Mouse (Mus musculus): ENCODE data around the gene Pou2f1. TPM values are rescaled to one million over a fixed set of nuclear protein-coding genes. Genes with fewer than 3 reads are reported as not detected.

Pou2f1 gene
- polyA plus RNA-seq, 1 experiment from 2014 or later = 4.9 TPM

- Histone ChIP-seq H3K4me1 (replicated peaks; ENCODE audit: control insufficient read depth, insufficient read depth) (peaks cover 5% of the 10 kb centered on the region; the same call in 1 of the 2 replicates), H3K4me2 (replicated peaks; ENCODE audit: low read depth) (peak overlapping the region; percentile 35; the same call in 1 of the 2 replicates), H3K27ac (replicated peaks) (0 out of 2 replicates have a peak overlapping the region, but pooled peaks have one; percentile 25), H3K27me3 (ENCODE audit: control insufficient read depth, insufficient read depth, low read length) (no peaks in the 10 kb centered on the region), H3K9me3 (ENCODE audit: control insufficient read depth, low read length) (no peaks in the 10 kb centered on the region), H3K9ac (ENCODE audit: low read length) (no peak overlapping the region), H3K36me3 (ENCODE audit: control insufficient read depth, insufficient read depth, low read length) (no peaks in the 10 kb centered on the region), H3K4me3 (ENCODE audit: low read depth, low read length) (no peak overlapping the region)
- DNase-seq (ENCODE audit: low spot score) (no peak), ATAC-seq (ENCODE audit: low FRiP score, low TSS enrichment) (peak; percentile 40; the same call in 1 of the 2 replicates)
- TF ChIP-seq EP300 (optimal IDR thresholded peaks at IDR 0.05) = no peak
- no peak for TF ChIP-seq CTCF (IDR thresholded peaks at IDR 0.05; ENCODE audit: low read depth)
- 47% methylated on average over 14 of the region's 14 CpGs for WGBS
These were observed 42.8 kb upstream of the Pou2f1 start for GRCm38 (mm10) chr1:166045060-166045893.

DNA sequence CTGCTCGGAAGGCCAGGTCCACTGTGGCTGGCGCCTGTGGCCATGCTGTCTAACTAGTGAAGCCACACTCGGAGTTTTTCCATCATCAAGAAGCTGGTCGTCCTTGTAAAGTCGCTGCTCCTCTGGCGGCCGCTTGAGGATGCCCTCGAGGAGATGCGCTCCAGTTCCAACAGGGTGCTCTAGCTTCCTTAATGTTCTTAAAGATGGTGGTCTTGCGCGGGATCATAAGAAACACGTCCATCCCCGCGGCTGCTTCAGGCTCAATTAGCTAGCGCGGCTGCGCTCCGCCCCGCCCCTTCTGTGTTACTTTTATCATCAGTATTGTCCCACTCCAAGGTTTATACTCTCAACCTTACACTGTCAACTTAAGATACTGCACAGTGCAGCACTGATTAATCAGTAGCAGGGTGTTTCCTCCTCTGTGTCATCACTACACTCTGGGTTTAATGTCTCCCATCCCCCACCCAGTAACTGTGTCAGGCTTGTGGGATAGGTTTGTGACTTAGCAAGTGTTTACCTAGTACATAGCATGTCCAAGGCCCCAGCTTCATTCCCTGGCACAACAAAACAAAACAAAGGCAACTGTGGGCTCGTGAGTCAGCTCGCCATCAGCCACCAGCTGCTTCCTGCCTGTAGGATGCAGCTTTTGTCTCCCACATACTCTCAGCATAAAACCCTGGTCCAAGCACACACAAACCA, 41.1 kb upstream of the Pou2f1 start:
- no peak for TF ChIP-seq CTCF (IDR thresholded peaks at IDR 0.05; ENCODE audit: low read depth)
- no peak for TF ChIP-seq EP300 (optimal IDR thresholded peaks at IDR 0.05)
- Histone ChIP-seq H3K27me3 (ENCODE audit: control insufficient read depth, insufficient read depth, low read length) (no peaks in the 10 kb centered on the region), H3K36me3 (ENCODE audit: control insufficient read depth, insufficient read depth, low read length) (no peaks in the 10 kb centered on the region), H3K4me1 (replicated peaks; ENCODE audit: control insufficient read depth, insufficient read depth) (peaks cover 5% of the 10 kb centered on the region; the same call in 1 of the 2 replicates), H3K4me2 (replicated peaks; ENCODE audit: low read depth) (no peak overlapping the region), H3K27ac (replicated peaks) (no peak overlapping the region), H3K9ac (ENCODE audit: low read length) (no peak overlapping the region), H3K4me3 (ENCODE audit: low read depth, low read length) (no peak overlapping the region), H3K9me3 (ENCODE audit: control insufficient read depth, low read length) (no peaks in the 10 kb centered on the region)
- WGBS = 68% methylated on average over 21 of the region's 21 CpGs
- DNase-seq (ENCODE audit: low spot score) = no peak
- peak; percentile 40; the same call in 1 of the 2 replicates for ATAC-seq (ENCODE audit: low FRiP score, low TSS enrichment)

GRCm38 (mm10) chr1:166041501-166041900, 39.0 kb upstream of the Pou2f1 start:
- Histone ChIP-seq H3K9me3 (ENCODE audit: control insufficient read depth, low read length) (no peaks in the 10 kb centered on the region), H3K4me2 (replicated peaks; ENCODE audit: low read depth) (no peak overlapping the region), H3K4me3 (ENCODE audit: low read depth, low read length) (no peak overlapping the region), H3K36me3 (ENCODE audit: control insufficient read depth, insufficient read depth, low read length) (no peaks in the 10 kb centered on the region), H3K4me1 (replicated peaks; ENCODE audit: control insufficient read depth, insufficient read depth) (0 out of 2 replicates have a peak, but pooled peaks cover 5% of the 10 kb centered on the region), H3K27me3 (ENCODE audit: control insufficient read depth, insufficient read depth, low read length) (no peaks in the 10 kb centered on the region), H3K9ac (ENCODE audit: low read length) (no peak overlapping the region), H3K27ac (replicated peaks) (no peak overlapping the region)
- ATAC-seq (ENCODE audit: low FRiP score, low TSS enrichment) = no peak
- no peak for DNase-seq (ENCODE audit: low spot score)
- 50% methylated on average over 1 of the region's 1 CpGs for WGBS
- no peak for TF ChIP-seq CTCF (IDR thresholded peaks at IDR 0.05; ENCODE audit: low read depth)
- no peak for TF ChIP-seq EP300 (optimal IDR thresholded peaks at IDR 0.05)

DNA sequence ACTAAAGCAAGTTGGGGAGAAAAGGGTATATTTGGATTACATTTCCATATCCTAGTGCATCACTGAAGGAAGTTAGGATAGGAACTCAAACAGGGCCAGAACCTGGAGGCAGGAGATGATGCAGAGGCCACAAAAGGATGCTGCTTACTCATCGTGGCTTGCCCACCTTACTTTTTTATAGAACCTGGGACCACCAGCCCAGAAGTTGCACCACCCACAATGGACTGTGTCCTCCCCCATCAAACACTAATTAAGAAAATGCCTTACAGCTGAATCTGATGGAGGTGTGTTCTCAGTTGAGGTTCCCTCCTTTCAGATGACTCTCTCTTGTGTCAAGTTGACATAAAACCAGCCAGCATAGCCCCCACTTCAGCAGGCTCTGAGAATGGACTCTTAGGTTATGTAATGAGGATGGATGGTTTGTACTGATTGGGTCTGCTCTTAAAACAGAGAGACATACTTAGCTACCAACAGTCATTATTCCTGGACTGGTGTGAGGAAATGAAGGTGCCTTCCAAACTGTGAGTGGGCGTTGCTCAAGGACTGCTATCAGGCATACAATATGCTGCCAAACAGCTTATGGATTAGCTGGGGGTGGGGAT, 36.4 kb upstream of the Pou2f1 start:
- H3K27me3 ChIP-seq (ENCODE audit: control insufficient read depth, insufficient read depth, low read length) = no peaks in the 10 kb centered on the region

GRCm38 (mm10) chr1:166035045-166035444, 32.6 kb upstream of the Pou2f1 start:
- DNase-seq (ENCODE audit: low spot score) = no peak

More for the DNA sequence above, 36.4 kb upstream of the Pou2f1 start:
- no peak for ATAC-seq (ENCODE audit: low FRiP score, low TSS enrichment)
- no peaks in the 10 kb centered on the region for H3K36me3 ChIP-seq (ENCODE audit: control insufficient read depth, insufficient read depth, low read length)
- H3K27ac ChIP-seq (replicated peaks) = no peak overlapping the region
- H3K4me2 ChIP-seq (replicated peaks; ENCODE audit: low read depth) = no peak overlapping the region
- no peak overlapping the region for H3K4me3 ChIP-seq (ENCODE audit: low read depth, low read length)
- H3K4me1 ChIP-seq (replicated peaks; ENCODE audit: control insufficient read depth, insufficient read depth) = no peaks in the 10 kb centered on the region
- no peak for DNase-seq (ENCODE audit: low spot score)
- TF ChIP-seq EP300 (optimal IDR thresholded peaks at IDR 0.05) = no peak
- TF ChIP-seq CTCF (IDR thresholded peaks at IDR 0.05; ENCODE audit: low read depth) = no peak
- no peaks in the 10 kb centered on the region for H3K9me3 ChIP-seq (ENCODE audit: control insufficient read depth, low read length)
- WGBS = 85% methylated on average over 2 of the region's 2 CpGs
- no peak overlapping the region for H3K9ac ChIP-seq (ENCODE audit: low read length)

More at GRCm38 (mm10) chr1:166035045-166035444, 32.6 kb upstream of the Pou2f1 start:
- no peak overlapping the region for H3K9ac ChIP-seq (ENCODE audit: low read length)
- no peak overlapping the region for H3K4me3 ChIP-seq (ENCODE audit: low read depth, low read length)
- H3K4me2 ChIP-seq (replicated peaks; ENCODE audit: low read depth) = no peak overlapping the region
- H3K27ac ChIP-seq (replicated peaks) = no peak overlapping the region
- ATAC-seq (ENCODE audit: low FRiP score, low TSS enrichment) = no peak
- H3K27me3 ChIP-seq (ENCODE audit: control insufficient read depth, insufficient read depth, low read length) = no peaks in the 10 kb centered on the region
- TF ChIP-seq CTCF (IDR thresholded peaks at IDR 0.05; ENCODE audit: low read depth) (no peak), EP300 (optimal IDR thresholded peaks at IDR 0.05) (no peak)
- no peaks in the 10 kb centered on the region for H3K4me1 ChIP-seq (replicated peaks; ENCODE audit: control insufficient read depth, insufficient read depth)
- no peaks in the 10 kb centered on the region for H3K9me3 ChIP-seq (ENCODE audit: control insufficient read depth, low read length)
- no peaks in the 10 kb centered on the region for H3K36me3 ChIP-seq (ENCODE audit: control insufficient read depth, insufficient read depth, low read length)
- 43% methylated on average over 5 of the region's 5 CpGs for WGBS
